Mouse (Mus musculus) CH12.LX (cell line): ENCODE data around the gene Rpusd3. TPM values are rescaled to one million over a fixed set of nuclear protein-coding genes. Genes with fewer than 3 reads are reported as not detected.

Source experiments
- DNase-seq: peaks from one replicate; pipeline ENCODE4 v3.0.0-alpha.2; 2013; ENCODE audit errors: extremely low read depth
- H3K27ac ChIP-seq: 2 replicates; pipeline ENCODE4 v1.5.1; 2012; ENCODE audit warnings: low read depth, mild to moderate bottlenecking, control low read depth, moderate library complexity; ENCODE audit not compliant: insufficient read depth
- H3K27me3 ChIP-seq: replicated peaks from 2 replicates; pipeline ENCODE3; 2012; ENCODE audit warnings: inconsistent platforms
- H3K36me3 ChIP-seq, 2 experiments: replicated peaks in 1 of 2; 2 replicates each; pipeline versions ENCODE3 to v1.6.1; 2012; ENCODE audit warnings: inconsistent platforms in 1 of 2, low read length in 1 of 2, mild to moderate bottlenecking in 1 of 2, mixed read lengths in 1 of 2, moderate library complexity in 1 of 2; ENCODE audit not compliant: control insufficient read depth in 1 of 2, insufficient read depth in 1 of 2
- H3K4me1 ChIP-seq, 2 experiments: 2 replicates each; pipeline ENCODE4 v1.6.1; 2012; ENCODE audit warnings: inconsistent platforms in 1 of 2, moderate library complexity in 1 of 2; ENCODE audit not compliant: insufficient read depth in 2 of 2, control insufficient read depth in 1 of 2
- H3K4me2 ChIP-seq: 2 replicates; pipeline ENCODE4 v1.6.1; 2012; ENCODE audit warnings: low read depth, mild to moderate bottlenecking, control low read depth; ENCODE audit not compliant: poor library complexity, insufficient read depth, severe bottlenecking
- H3K4me3 ChIP-seq, 3 experiments: fragments of 150-350 bp in 1 of 3; sonication (generic) in 1 of 3; replicated peaks in 1 of 3; 2 replicates each; pipeline versions ENCODE3 to v1.5.1; 2011 to 2012; ENCODE audit warnings: low read depth in 2 of 3, low read length in 2 of 3, mild to moderate bottlenecking in 2 of 3, moderate library complexity in 2 of 3, control low read depth in 1 of 3, improper control_type of control experiment in 1 of 3, inconsistent platforms in 1 of 3, mixed read lengths in 1 of 3; ENCODE audit not compliant: poor library complexity in 1 of 3
- H3K79me2 ChIP-seq: replicated peaks from 2 replicates; pipeline ENCODE4 v1.6.1; 2012; ENCODE audit warnings: mild to moderate bottlenecking, moderate library complexity; ENCODE audit not compliant: control insufficient read depth, poor library complexity, insufficient read depth, severe bottlenecking; ENCODE audit errors: extremely low read depth
- H3K9ac ChIP-seq: 2 replicates; pipeline ENCODE4 v1.6.1; 2012; ENCODE audit warnings: low read depth, mild to moderate bottlenecking, control low read depth, moderate library complexity; ENCODE audit not compliant: insufficient read depth
- H3K9me3 ChIP-seq: replicated peaks from 2 replicates; pipeline ENCODE3; 2012; ENCODE audit warnings: low read length, inconsistent platforms, mixed read lengths
- BHLHE40 ChIP-seq: IDR thresholded peaks from 2 replicates; pipeline ENCODE4 v1.6.1; 2011; ENCODE audit warnings: mild to moderate bottlenecking, low read depth, low read length, improper control_type of control experiment
- CHD1 ChIP-seq: IDR thresholded peaks from 2 replicates; pipeline ENCODE4 v1.6.1; 2012; ENCODE audit warnings: low read depth, low read length, improper control_type of control experiment, inconsistent platforms
- CHD2 ChIP-seq: IDR thresholded peaks from 2 replicates; pipeline ENCODE4 v1.6.1; 2011; ENCODE audit warnings: low read length, improper control_type of control experiment
- E2F4 ChIP-seq: IDR thresholded peaks from 2 replicates; pipeline ENCODE4 v1.6.1; 2011; ENCODE audit warnings: low read depth, low read length, improper control_type of control experiment; ENCODE audit not compliant: insufficient replicate concordance
- EP300 ChIP-seq: IDR thresholded peaks from 2 replicates; pipeline ENCODE4 v1.6.1; 2011; ENCODE audit warnings: low read length, improper control_type of control experiment
- ETS1 ChIP-seq: conservative IDR thresholded peaks from 2 replicates; pipeline ENCODE4 v1.6.1; 2012; ENCODE audit warnings: low read depth, mild to moderate bottlenecking, inconsistent platforms, low read length, improper control_type of control experiment, moderate library complexity
- GABPA ChIP-seq: IDR thresholded peaks from 2 replicates; pipeline ENCODE4 v1.6.1; 2012; ENCODE audit warnings: low read depth, low read length, improper control_type of control experiment, inconsistent platforms; ENCODE audit not compliant: insufficient replicate concordance
- HCFC1 ChIP-seq: IDR thresholded peaks from 2 replicates; pipeline ENCODE4 v1.6.1; 2012; ENCODE audit warnings: low read depth, mild to moderate bottlenecking, inconsistent platforms, low read length, improper control_type of control experiment
- IRF4 ChIP-seq: IDR thresholded peaks from 2 replicates; pipeline ENCODE4 v1.6.1; 2014; ENCODE audit warnings: low read depth, mild to moderate bottlenecking, inconsistent platforms, low read length, improper control_type of control experiment
- JUND ChIP-seq: conservative IDR thresholded peaks from 2 replicates; pipeline ENCODE4 v1.6.1; 2011; ENCODE audit warnings: low read depth, low read length, improper control_type of control experiment
- KAT2A ChIP-seq: IDR thresholded peaks from 2 replicates; pipeline ENCODE4 v1.6.1; 2012; ENCODE audit warnings: low read length, improper control_type of control experiment, inconsistent platforms; ENCODE audit not compliant: insufficient replicate concordance
- MAX ChIP-seq: IDR thresholded peaks from 2 replicates; pipeline ENCODE4 v1.6.1; 2011; ENCODE audit warnings: low read length, improper control_type of control experiment
- MAZ ChIP-seq: IDR thresholded peaks from 2 replicates; pipeline ENCODE4 v1.6.1; 2012; ENCODE audit warnings: low read depth, mild to moderate bottlenecking, inconsistent platforms, low read length, improper control_type of control experiment, moderate library complexity
- MXI1 ChIP-seq: IDR thresholded peaks from 2 replicates; pipeline ENCODE4 v1.6.1; 2011; ENCODE audit warnings: mild to moderate bottlenecking, low read depth, low read length, improper control_type of control experiment
- MYC ChIP-seq: IDR thresholded peaks from 2 replicates; pipeline ENCODE4 v1.6.1; 2011; ENCODE audit warnings: low read depth, mild to moderate bottlenecking, improper control_type of control experiment, low read length
- NELFE ChIP-seq: IDR thresholded peaks from 2 replicates; pipeline ENCODE4 v1.6.1; 2011; ENCODE audit warnings: low read depth, low read length, improper control_type of control experiment
- POLR2A ChIP-seq: IDR thresholded peaks from 2 replicates; pipeline ENCODE4 v1.6.1; 2011; ENCODE audit warnings: low read depth, mild to moderate bottlenecking, improper control_type of control experiment, low read length
- RAD21 ChIP-seq: IDR thresholded peaks from 2 replicates; pipeline ENCODE4 v1.6.1; 2011; ENCODE audit warnings: low read depth, mild to moderate bottlenecking, low read length, improper control_type of control experiment, moderate library complexity
- RCOR1 ChIP-seq: conservative IDR thresholded peaks from 2 replicates; pipeline ENCODE4 v1.6.1; 2012; ENCODE audit warnings: low read depth, mild to moderate bottlenecking, inconsistent platforms, low read length, improper control_type of control experiment
- SIN3A ChIP-seq: IDR thresholded peaks from 2 replicates; pipeline ENCODE4 v1.6.1; 2012; ENCODE audit warnings: low read length, improper control_type of control experiment, inconsistent platforms
- SMC3 ChIP-seq: IDR thresholded peaks from 2 replicates; pipeline ENCODE4 v1.6.1; 2011; ENCODE audit warnings: low read depth, low read length, improper control_type of control experiment
- TCF12 ChIP-seq: IDR thresholded peaks from 2 replicates; pipeline ENCODE4 v1.6.1; 2014; ENCODE audit warnings: low read depth, mild to moderate bottlenecking, inconsistent platforms, low read length, improper control_type of control experiment
- UBTF ChIP-seq: IDR thresholded peaks from 2 replicates; pipeline ENCODE4 v1.6.1; 2012; ENCODE audit warnings: low read depth, mild to moderate bottlenecking, inconsistent platforms, low read length, improper control_type of control experiment, moderate library complexity
- USF1 ChIP-seq: IDR thresholded peaks from 2 replicates; pipeline ENCODE4 v1.6.1; 2014; ENCODE audit warnings: low read depth, mild to moderate bottlenecking, inconsistent platforms, low read length, improper control_type of control experiment
- ZKSCAN1 ChIP-seq: IDR thresholded peaks from 2 replicates; pipeline ENCODE4 v1.6.1; 2012; ENCODE audit warnings: low read depth, inconsistent platforms, low read length, improper control_type of control experiment, borderline replicate concordance
- ZMIZ1 ChIP-seq: IDR thresholded peaks from 2 replicates; pipeline ENCODE4 v1.6.1; 2012; ENCODE audit warnings: low read depth, mild to moderate bottlenecking, inconsistent platforms, low read length, improper control_type of control experiment
- dilution Hi-C: fragments of 300-500 bp; cut with MboI; formaldehyde crosslinking; loops from 2 replicates; pipeline ENCODE4 v1.14.3; 2020; ENCODE audit warnings: low sequenced_read_pairs; ENCODE audit not compliant: extremely low pct_unique_long_range_greater_than_20kb, extremely low pct_ligation_motif_present
- in situ Hi-C: fragments of 300-500 bp; cut with MboI; formaldehyde crosslinking; loops from 3 replicates; pipeline ENCODE4 v1.14.3; 2019; ENCODE audit warnings: low sequenced_read_pairs, low pct_ligation_motif_present, low pct_unique_long_range_greater_than_20kb, mixed read lengths
- polyA plus RNA-seq: library from polyadenylated mRNA; unstranded; fragments of >175 nt; gene quantifications from 2 replicates; pipeline ENCODE4 v1.2.1, GENCODE M21; 2012; ENCODE audit warnings: low read depth; ENCODE audit not compliant: insufficient read length
- total RNA-seq, 2 experiments: library from RNA; depleted of rRNA; stranded (reverse); fragments of 300-350 nt in 1 of 2; fragments of >200 nt in 1 of 2; gene quantifications; 2 replicates each; pipeline ENCODE4 v1.2.3; 2012 to 2014

The Rpusd3 gene
- total and polyA plus RNA-seq, 3 experiments, result 22.1 to 26.5 (median 26.3) TPM

GRCm38 (mm10) chr6:113392387-113393071 lies 26.6 kb downstream of the Rpusd3 start:
- in situ Hi-C loops, result no loop called here
- Histone ChIP-seq H3K27ac (no peak overlapping the region), H3K4me3 (no peak overlapping the region), H3K9ac (no peak overlapping the region), H3K79me2 (no peaks in the 10 kb centered on the region), H3K4me2 (no peak overlapping the region), H3K9me3 (peaks cover 8% of the 10 kb centered on the region), H3K27me3 (no peaks in the 10 kb centered on the region), H3K36me3 (peaks cover 69 to 96% of the 10 kb centered on the region in 2 experiments), H3K4me1 (no peaks in the 10 kb centered on the region)
- DNase-seq, result no peak
- TF ChIP-seq CHD1, result no peak
- no peak for TF ChIP-seq EP300
- dilution Hi-C loops, result no loop called here

GRCm38 (mm10) chr6:113392015-113392386 lies 27.1 kb downstream of the Rpusd3 start:
- Histone ChIP-seq H3K79me2 (no peaks in the 10 kb centered on the region), H3K27me3 (no peaks in the 10 kb centered on the region), H3K9ac (no peak overlapping the region)
- TF ChIP-seq RCOR1 (no peak), POLR2A (no peak; the same call in 1 of the 2 replicates), CHD1 (no peak), BHLHE40 (no peak), JUND (no peak), SIN3A (no peak), UBTF (no peak), E2F4 (no peak), IRF4 (no peak), GABPA (no peak), MXI1 (no peak)
- TF ChIP-seq, all 38 proteins: peak for 0
- Histone ChIP-seq H3K4me1 (no peaks in the 10 kb centered on the region), H3K4me3 (no peak overlapping the region), H3K4me2 (no peak overlapping the region), H3K9me3 (peaks cover 8% of the 10 kb centered on the region), H3K27ac (no peak overlapping the region), H3K36me3 (peaks cover 71 to 96% of the 10 kb centered on the region in 2 experiments)
- in situ Hi-C loops (no loop called here), dilution Hi-C loops (no loop called here)
- DNase-seq, result no peak

DNA sequence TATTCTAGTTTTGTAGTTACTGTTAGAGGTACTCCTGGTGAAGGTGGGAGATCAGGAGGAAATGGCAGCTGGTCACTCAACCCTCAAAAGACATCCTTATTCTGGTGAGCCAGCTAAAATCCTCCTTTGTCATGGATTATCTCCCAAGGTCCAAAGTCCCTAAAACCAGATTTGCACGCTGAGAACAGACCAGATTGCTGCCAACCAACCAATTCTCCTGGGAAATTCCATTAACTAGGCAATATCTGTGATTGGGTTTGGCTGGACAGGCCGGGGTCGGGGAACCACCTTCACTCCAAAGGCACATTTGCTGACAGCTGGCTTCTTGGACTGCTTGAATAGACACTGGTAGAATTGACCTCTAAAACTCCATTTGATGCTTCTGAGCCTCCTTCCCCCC lies 28.4 kb downstream of the Rpusd3 start:
- H3K4me3 ChIP-seq, result no peak overlapping the region
- H3K4me1 ChIP-seq, result peaks cover 0 to 6% of the 10 kb centered on the region in 2 experiments; a peak in 1 of 4 replicates
- H3K79me2 ChIP-seq, result no peaks in the 10 kb centered on the region; the same call in 1 of the 2 replicates
- no peak for DNase-seq
- H3K9me3 ChIP-seq, result peaks cover 8% of the 10 kb centered on the region
- no peak overlapping the region for H3K9ac ChIP-seq
- H3K36me3 ChIP-seq, result peaks cover 73 to 97% of the 10 kb centered on the region in 2 experiments
- no peaks in the 10 kb centered on the region for H3K27me3 ChIP-seq
- in situ Hi-C loops (no loop called here), dilution Hi-C loops (no loop called here)
- no peak for TF ChIP-seq SMC3
- TF ChIP-seq TCF12, result no peak
- no peak for TF ChIP-seq RAD21
- no peak for TF ChIP-seq ZMIZ1
- no peak for TF ChIP-seq MAX
- no peak for TF ChIP-seq ETS1
- TF ChIP-seq MAZ, result no peak
- TF ChIP-seq NELFE, result no peak
- no peak for TF ChIP-seq GABPA
- no peak for TF ChIP-seq POLR2A
- no peak for TF ChIP-seq CHD2
- no peak for TF ChIP-seq JUND
- no peak for TF ChIP-seq USF1
- TF ChIP-seq HCFC1, result no peak
- TF ChIP-seq ZKSCAN1, result no peak
- no peak for TF ChIP-seq MYC
- TF ChIP-seq KAT2A, result no peak
- no peak overlapping the region for H3K4me2 ChIP-seq
- no peak overlapping the region for H3K27ac ChIP-seq
